Mouse (Mus musculus): ENCODE data around the gene Iars.

- TF ChIP-seq POLR2A (IDR thresholded peaks at IDR 0.05; ENCODE audit: low read depth, low read length) (no peak), CTCF (IDR thresholded peaks at IDR 0.05; ENCODE audit: extremely low read depth, insufficient read depth, insufficient read length, insufficient replicate concordance) (no peak)
These were observed 39.2 kb upstream of the Iars start for GRCm38 (mm10) chr13:49642650-49643049.
